Mouse (Mus musculus) small intestine, adult 2 months (tissue): ENCODE measurements around the gene Smyd3.

Experiments
- CTCF ChIP-seq: fragments of 200-500 bp; IDR thresholded peaks from 2 replicates; pipeline ENCODE4 v1.5.1; 2012; ENCODE audit warnings: low read depth, mild to moderate bottlenecking, control low read depth, inconsistent platforms, low read length, moderate library complexity, mixed read lengths; ENCODE audit not compliant: insufficient replicate concordance, insufficient read length; ENCODE audit errors: extremely low read depth
- POLR2A ChIP-seq: fragments of 200-500 bp; IDR thresholded peaks from 2 replicates; pipeline ENCODE4 v1.6.1; 2012; ENCODE audit warnings: low read depth, mild to moderate bottlenecking, control low read depth, inconsistent platforms, low read length, moderate library complexity

- TF ChIP-seq CTCF: no peak
- TF ChIP-seq POLR2A: no peak
Measured at GRCm38 (mm10) chr1:179511895-179512294, 5.9 kb downstream of the Smyd3 start.
